Comparison of ENCODE assay signal across 25 mouse cellular contexts in genomic region chr3:37144979-37145378, GRCm38 (mm10). TPM values are rescaled to one million over a fixed set of nuclear protein-coding genes. Genes with fewer than 3 reads are reported as not detected.
"Had no signal": no experiment of that assay in that cellular context is flagged by ENCODE, and none has a peak within 500 bp of the region (broad histone marks: within the 10 kb centered on the region; RNA-seq: fewer than 3 reads in every experiment).

No protein-coding gene starts in this region.

- ATAC-seq: forebrain, postnatal 0 days; hindbrain, postnatal 0 days; intestine, embryonic 16.5 days had no signal

- H3K4me1 ChIP-seq: hindbrain, embryonic 13.5 days; hindbrain, embryonic 15.5 days had no signal

- H3K4me3 ChIP-seq: heart, adult 2 months; heart, embryonic 13.5 days; heart, embryonic 15.5 days; hindbrain, embryonic 13.5 days; hindbrain, embryonic 15.5 days; limb, embryonic 13.5 days; limb, embryonic 15.5 days had no signal

- DNase-seq: forebrain, postnatal 0 days; gastrocnemius, postnatal 14 days; gastrocnemius, postnatal 36 days; heart, adult 2 months; heart, postnatal 14 days; heart, postnatal 36 days; kidney, adult 11 months; kidney, adult 2 months; kidney, adult 9 months; kidney, postnatal 14 days; kidney, postnatal 36 days; layer of hippocampus, adult 9-11 months; layer of hippocampus, postnatal 36 days; left cerebral cortex, postnatal 4 days had no signal

- H3K4me2 ChIP-seq: heart, embryonic 11.5 days; hindbrain, embryonic 13.5 days; hindbrain, embryonic 15.5 days; limb, embryonic 13.5 days; limb, embryonic 15.5 days had no signal

- H3K36me3 ChIP-seq: heart, embryonic 13.5 days; heart, embryonic 15.5 days; hindbrain, embryonic 13.5 days; hindbrain, embryonic 15.5 days; limb, embryonic 13.5 days; limb, embryonic 15.5 days had no signal

- H3K27ac ChIP-seq: heart, adult 2 months; heart, embryonic 13.5 days; hindbrain, embryonic 13.5 days; hindbrain, embryonic 15.5 days; hindbrain, postnatal 0 days; limb, embryonic 13.5 days; limb, embryonic 15.5 days had no signal

- H3K9me3 ChIP-seq: heart, embryonic 13.5 days; heart, embryonic 15.5 days; hindbrain, embryonic 13.5 days; hindbrain, embryonic 15.5 days; limb, embryonic 13.5 days; limb, embryonic 15.5 days had no signal

- H3K9ac ChIP-seq: forebrain, postnatal 0 days; heart, embryonic 13.5 days; heart, embryonic 15.5 days; hindbrain, embryonic 13.5 days; hindbrain, embryonic 15.5 days; limb, embryonic 13.5 days; limb, embryonic 15.5 days had no signal

- H3K27me3 ChIP-seq: heart, embryonic 13.5 days; heart, embryonic 15.5 days; hindbrain, embryonic 13.5 days; hindbrain, embryonic 15.5 days; limb, embryonic 13.5 days; limb, embryonic 15.5 days had no signal

RNA-seq across cellular contexts. Expression of gene Il2, which starts 19.2 kb away (rescaled TPM):
- polyA plus RNA-seq: gonadal fat pad, adult 2 months; heart, adult 2 months; large intestine, adult 2 months had no signal
